Mouse (Mus musculus) left cerebral cortex, adult 11 months (tissue): Measurements from ENCODE around the gene Gas7.

Experiments
- DNase-seq: peaks from one replicate; pipeline ENCODE4 v3.0.0; 2022; ENCODE audit warnings: low spot score

Gene Gas7

DNA sequence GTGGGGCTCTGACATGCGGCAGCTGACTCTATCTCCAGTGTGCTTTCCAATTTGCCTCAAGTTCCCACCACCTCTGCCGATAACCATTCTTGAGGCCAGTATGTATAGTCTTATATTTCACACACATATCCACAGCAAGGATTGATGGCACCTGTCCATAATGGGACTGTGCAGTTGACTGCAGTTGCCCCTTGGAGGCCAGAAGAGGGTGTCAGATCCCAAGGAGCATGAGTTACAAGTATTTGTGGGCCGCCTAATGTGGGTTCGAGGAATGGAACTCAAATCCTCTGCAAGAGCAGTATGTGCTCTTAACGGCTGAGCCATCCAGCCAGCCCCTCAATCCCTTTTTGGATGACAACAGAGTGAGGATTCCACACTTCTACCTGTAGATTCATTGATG, 119.1 kb downstream of the Gas7 start:
- no peak for DNase-seq

DNA sequence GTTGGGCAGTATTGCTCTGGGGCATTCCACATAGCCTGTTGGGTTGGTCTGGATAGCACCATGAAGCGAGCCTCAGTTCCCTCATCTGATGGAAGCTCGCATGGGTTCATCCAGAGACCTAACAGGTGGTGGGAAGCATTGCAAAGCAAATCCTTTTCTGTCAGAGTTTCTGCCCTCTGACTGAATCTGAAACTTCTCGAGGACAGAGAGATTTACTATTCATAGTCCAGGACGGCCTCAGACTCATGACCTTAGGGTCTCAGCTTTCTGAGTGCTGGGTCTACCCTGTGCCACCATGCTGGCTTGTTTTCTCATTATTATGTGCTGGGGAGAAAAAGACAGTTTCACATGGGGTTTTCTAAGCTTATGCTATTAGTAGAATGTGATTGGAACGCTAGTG, 122.2 kb downstream of the Gas7 start:
- no peak for DNase-seq

- no peak for DNase-seq
Observed at GRCm38 (mm10) chr11:67577994-67578393, 122.8 kb downstream of the Gas7 start.

DNA sequence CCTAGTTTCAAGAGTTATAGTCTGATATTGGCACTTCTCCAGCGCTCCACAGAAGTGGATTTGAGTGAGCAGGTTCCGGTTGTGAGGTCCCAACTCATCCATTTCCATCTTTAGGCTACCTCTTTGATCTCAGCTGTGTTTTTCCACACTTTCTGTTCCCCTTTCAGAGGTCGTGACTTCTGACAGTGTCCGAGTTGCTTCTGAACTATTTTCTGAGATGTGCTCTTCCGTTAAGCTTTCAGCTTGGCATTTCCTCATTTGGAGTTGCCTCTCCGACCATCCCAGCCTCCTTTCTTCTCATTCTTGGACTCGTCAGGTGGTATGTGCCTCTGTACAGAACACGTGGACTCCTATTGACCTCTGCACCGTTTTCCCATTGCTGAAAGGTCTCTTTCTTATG, 123.9 kb downstream of the Gas7 start:
- DNase-seq, result no peak

DNA sequence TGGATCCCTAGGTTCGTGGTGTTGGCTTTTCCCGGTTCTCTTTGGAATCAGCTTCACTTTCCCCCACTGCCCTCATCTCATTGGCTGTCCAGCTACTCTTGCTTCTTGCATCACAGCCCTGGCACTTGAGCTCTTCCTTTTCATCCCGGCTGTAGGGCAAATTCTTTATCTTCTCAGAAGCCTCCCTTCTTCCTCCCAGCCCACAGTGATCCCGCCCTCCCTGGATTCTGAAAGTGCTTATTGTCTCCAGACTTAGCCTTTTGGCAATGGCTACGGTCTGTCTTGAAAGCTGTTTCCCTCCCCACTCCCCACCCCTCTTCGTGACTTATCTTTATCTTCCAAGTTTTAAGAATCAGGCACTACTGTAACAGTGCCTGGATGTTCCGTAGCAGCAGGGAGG, 126.3 kb downstream of the Gas7 start:
- no peak for DNase-seq

- DNase-seq, result no peak
Observed at GRCm38 (mm10) chr11:67582570-67582969, 127.3 kb downstream of the Gas7 start.

- no peak for DNase-seq
Observed at GRCm38 (mm10) chr11:67585016-67585415, 129.8 kb downstream of the Gas7 start.

GRCm38 (mm10) chr11:67585629-67586028, 130.4 kb downstream of the Gas7 start:
- no peak for DNase-seq

GRCm38 (mm10) chr11:67586231-67586994, 131.2 kb downstream of the Gas7 start:
- DNase-seq, result no peak

- no peak for DNase-seq
Observed at GRCm38 (mm10) chr11:67588196-67588827, 133.1 kb downstream of the Gas7 start.

DNA sequence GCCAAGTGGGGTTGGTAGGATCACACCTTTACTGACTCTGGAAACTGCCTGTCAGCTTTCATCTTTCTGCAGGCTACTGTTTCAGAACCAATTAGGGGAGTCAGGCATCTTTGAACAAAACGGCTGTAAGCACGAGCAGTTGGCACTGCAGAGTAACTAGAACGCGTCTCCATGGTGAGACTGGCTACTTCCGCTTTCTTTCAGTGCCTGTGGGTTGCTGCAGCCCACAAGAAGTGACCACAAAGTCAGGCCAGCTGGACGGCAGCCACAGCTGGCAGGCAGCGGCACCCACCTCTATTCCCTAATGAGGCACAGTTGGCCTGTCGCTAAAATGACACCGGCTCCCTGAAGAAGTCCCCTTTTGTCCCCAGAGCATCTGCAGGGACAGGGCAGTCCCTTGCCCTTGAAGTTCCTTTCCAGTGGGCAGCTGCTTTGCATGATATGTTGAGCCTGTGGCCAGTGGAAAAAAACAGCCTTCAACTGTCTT, 133.6 kb downstream of the Gas7 start:
- DNase-seq, result peak; percentile 71

DNA sequence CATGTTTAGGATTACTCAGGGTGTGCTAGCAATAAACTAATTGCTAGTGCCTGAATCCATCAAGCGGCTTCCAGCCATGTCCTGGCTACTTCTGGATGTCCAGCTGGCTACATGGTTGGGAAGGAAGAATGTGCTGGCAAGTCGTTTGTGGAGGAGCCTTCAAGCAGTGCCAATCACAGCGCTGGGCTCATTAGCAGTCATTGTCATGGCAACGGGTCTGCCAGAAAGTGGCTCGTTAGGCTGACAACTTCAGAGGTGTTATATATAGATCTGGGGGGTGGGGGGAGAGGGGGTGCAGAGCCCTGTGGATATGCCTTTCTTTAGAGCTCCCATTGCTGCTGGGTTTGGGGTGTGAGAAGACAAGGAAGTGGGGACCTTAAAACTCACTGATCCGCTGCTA, 141.0 kb downstream of the Gas7 start:
- peak; percentile 79 for DNase-seq

DNA sequence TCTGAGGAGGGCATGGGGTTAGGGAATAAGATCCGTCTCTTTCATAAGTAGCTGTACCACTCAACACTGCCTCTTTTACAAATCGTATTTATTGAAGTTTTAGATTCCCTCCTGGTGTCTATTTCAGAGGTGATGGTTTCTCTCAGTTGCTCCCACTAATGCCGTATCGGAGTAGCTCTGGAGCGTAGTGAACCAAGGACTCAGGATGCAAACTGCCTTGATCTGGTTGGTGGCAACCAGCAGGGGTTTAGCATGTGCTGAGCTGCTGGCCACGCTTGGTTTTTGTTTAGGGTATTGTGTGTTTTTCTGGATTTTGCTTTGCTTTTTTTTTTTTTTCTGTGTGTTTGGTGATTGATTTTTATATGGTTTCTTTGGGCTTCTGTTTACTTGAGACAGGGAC, 141.6 kb downstream of the Gas7 start:
- no peak for DNase-seq

DNA sequence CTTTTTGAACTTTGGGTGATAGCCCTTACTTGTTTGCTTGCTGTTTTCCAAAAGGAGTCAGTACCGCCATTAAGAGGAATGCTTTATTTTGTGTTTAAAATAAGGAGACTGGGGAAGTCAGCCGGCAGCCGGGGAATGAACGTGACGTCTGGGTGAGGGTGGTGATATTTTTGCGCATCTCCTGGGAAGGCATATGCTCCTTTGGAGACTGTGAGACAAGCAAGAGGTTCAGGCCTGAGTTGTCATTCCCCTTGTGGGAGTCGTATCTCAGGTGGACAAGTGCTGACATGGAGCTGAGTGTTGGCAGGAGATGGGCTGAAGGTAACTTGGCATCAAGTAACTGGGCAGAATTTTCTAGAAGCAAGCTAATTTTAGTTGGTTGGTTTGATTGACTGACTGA, 142.2 kb downstream of the Gas7 start:
- DNase-seq, result no peak

DNA sequence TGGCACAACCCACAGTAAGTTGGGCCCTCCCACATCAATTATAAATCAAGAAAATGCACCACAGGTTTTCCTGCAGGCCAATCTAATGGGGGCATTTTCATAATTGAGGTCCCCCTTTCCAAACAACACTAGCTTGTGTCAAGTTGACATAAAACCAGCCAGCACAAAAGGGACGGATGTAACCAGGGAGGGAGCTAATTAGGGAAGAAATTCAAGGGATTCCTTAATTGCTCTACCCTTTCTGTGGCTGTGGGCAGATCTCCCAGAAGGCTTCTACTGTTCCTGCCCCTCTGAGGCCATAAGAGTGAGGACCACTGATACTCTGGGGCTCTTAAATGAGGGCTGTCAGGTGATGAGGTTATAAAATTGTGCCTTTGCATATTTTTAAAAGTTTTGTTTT, 143.9 kb downstream of the Gas7 start:
- no peak for DNase-seq

DNA sequence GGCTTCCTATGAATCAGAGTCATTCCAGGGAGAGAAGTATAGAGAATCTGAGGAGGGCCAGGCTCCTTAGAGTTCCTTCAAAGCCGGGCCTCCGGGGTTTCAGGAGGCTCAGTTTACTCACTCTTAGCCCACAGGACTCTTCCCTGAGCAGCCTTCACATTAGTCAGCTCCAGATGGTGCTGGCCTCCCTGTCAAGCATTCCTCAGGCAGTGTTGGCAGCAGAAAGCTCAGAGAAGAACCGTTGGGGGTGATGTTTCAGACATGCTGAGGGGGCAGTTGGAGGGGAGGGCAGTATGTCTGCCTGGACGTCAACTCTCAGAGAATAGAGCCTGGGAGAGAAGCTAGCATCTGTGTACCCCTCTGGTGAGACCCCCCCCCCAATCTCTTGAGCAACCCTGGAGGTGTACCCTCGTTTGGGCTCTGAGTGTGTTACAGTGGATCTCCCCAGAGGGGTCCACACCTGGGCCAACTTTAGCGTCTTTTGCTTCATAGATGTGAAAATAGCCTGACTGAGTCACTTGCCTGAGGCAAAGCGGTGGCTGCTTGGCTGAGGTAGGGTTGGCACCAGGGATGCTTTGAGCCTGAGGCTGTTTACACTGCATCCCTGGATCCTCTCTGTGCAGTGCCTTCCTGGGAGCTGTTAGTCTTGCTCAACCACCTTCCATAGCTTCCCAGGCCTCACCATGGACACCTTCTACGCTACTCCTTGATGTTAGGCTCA, 145.6 kb downstream of the Gas7 start:
- DNase-seq, result no peak

DNA sequence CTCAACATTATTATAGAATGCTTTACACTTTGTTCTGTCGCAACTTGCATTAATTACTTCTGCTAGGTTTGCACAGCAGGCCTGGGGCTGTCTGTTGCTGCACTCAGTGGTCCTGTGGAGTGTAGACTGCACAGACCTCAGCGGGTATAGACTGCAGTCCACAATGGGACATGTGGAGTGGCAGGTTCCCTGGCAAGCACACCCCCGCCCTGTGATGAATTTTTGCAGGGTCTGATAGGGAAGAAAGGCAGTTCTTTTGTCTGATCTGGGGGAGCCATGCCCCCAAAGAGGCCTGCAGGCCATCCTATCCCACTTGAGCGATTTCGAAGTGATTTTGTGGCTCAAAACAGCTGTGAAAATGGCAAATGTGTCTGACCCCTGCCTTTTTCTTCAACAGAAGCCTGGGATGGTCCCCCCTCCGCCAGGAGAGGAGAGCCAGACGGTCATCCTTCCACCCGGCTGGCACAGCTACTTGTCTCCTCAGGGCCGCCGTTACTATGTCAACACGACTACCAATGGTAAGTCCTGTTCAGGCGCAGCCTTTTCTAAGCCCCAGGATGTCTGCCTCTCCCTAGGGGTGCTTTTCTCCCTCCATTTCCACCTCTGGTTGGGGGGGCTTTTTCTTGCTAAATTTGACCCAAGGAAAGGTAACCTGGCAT, 147.6 kb downstream of the Gas7 start:
- no peak for DNase-seq

DNA sequence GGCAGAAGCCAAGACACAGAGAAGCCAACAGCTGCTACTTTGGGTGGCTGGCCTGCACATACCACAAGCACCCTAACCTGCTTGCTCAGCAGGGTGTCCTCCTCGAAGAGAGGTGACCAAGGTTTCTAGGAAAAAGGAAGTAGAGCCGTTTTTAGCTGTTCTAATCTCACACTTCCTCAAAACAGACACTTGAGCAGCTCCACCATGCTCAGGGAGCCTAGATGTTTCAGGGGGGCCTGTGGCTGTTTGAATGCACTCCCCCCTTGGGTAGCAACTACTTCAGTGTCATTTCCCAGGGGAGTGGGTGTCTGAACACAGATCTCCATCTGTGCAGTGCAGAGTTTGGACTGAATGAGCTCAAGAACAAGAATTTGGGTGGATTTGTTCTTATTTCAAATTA, 149.2 kb downstream of the Gas7 start:
- no peak for DNase-seq

DNA sequence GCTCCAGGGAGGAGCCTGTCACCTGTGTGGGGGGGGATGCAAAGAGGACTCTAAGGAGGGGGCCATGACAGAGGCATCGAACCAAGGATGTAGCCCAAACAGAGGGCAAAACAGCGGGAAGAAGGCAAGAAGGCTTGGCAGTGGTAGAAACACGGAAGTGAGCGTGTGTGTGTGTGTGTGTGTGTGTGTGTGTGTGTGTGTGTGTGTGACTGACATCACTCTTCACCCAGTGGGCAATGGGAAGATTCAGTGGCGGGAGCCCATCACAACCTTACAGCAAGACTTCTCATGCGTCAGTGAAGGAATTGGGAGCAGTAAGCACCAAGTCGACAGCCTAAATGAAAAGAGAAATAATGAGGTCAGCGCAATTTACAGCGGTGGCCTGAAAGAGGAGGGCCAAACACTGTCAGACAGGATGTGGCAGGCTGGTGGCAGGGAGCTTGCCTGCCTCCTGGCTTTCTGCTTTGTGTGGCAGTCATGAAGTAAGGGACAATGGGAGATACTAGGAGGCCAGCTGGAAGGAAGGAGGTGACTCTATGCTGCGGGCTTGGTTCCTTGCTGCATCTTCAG, 153.0 kb downstream of the Gas7 start:
- DNase-seq, result no peak

DNA sequence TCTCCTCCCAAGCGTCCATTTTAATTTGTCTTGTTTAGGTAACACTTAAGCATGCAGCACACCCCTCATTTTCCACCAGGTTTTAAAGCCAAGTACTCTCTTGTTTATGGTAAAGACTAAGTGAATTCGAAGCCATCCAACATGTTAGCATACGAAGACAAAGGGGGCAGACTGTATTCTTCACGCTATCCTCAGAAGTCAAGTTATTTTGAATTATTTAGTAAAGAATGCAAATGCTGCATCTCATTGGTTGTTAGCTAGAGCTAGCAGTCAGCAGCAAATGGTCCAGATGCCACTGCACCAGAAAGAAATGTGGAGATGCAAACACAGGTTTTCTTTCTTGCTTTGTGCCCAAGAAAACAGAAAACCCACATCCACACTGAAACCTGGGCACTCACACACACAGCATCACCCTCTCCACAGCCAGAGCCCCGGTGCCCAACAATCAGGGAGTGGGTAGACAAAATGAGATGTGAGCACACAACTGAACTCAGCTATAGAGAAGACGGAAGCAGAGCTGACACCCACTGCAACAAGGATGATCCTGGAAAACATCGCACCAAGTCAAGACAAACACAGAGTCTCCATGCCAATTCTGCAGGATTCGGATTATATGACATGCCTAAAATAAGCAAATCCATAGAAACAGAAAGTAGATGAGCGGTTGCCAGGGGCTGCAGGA, 157.1 kb downstream of the Gas7 start:
- DNase-seq, result no peak

- DNase-seq, result no peak
Observed at GRCm38 (mm10) chr11:67616557-67617239, 161.5 kb downstream of the Gas7 start.
